Mouse (Mus musculus) CH12.LX (cell line): Measurements from ENCODE around the gene Podxl. TPM values are rescaled to one million over a fixed set of nuclear protein-coding genes. Genes with fewer than 3 reads are reported as not detected.
A peak's percentile ranks its signal among the peaks of the same experiment; 100 is the strongest.

Experiments used
- DNase-seq: peaks from one replicate; pipeline ENCODE4 v3.0.0-alpha.2; 2013; ENCODE audit errors: extremely low read depth
- H3K27ac ChIP-seq: 2 replicates; pipeline ENCODE4 v1.5.1; 2012; ENCODE audit warnings: low read depth, mild to moderate bottlenecking, control low read depth, moderate library complexity; ENCODE audit not compliant: insufficient read depth
- H3K27me3 ChIP-seq: replicated peaks from 2 replicates; pipeline ENCODE3; 2012; ENCODE audit warnings: inconsistent platforms
- H3K36me3 ChIP-seq, 2 experiments: replicated peaks in 1 of 2; 2 replicates each; pipeline versions ENCODE3 to v1.6.1; 2012; ENCODE audit warnings: inconsistent platforms in 1 of 2, low read length in 1 of 2, mild to moderate bottlenecking in 1 of 2, mixed read lengths in 1 of 2, moderate library complexity in 1 of 2; ENCODE audit not compliant: control insufficient read depth in 1 of 2, insufficient read depth in 1 of 2
- H3K4me1 ChIP-seq, 2 experiments: 2 replicates each; pipeline ENCODE4 v1.6.1; 2012; ENCODE audit warnings: inconsistent platforms in 1 of 2, moderate library complexity in 1 of 2; ENCODE audit not compliant: insufficient read depth in 2 of 2, control insufficient read depth in 1 of 2
- H3K4me2 ChIP-seq: 2 replicates; pipeline ENCODE4 v1.6.1; 2012; ENCODE audit warnings: low read depth, mild to moderate bottlenecking, control low read depth; ENCODE audit not compliant: poor library complexity, insufficient read depth, severe bottlenecking
- H3K4me3 ChIP-seq, 3 experiments: fragments of 150-350 bp in 1 of 3; sonication (generic) in 1 of 3; replicated peaks in 1 of 3; 2 replicates each; pipeline versions ENCODE3 to v1.5.1; 2011 to 2012; ENCODE audit warnings: low read depth in 2 of 3, low read length in 2 of 3, mild to moderate bottlenecking in 2 of 3, moderate library complexity in 2 of 3, control low read depth in 1 of 3, improper control_type of control experiment in 1 of 3, inconsistent platforms in 1 of 3, mixed read lengths in 1 of 3; ENCODE audit not compliant: poor library complexity in 1 of 3
- H3K79me2 ChIP-seq: replicated peaks from 2 replicates; pipeline ENCODE4 v1.6.1; 2012; ENCODE audit warnings: mild to moderate bottlenecking, moderate library complexity; ENCODE audit not compliant: control insufficient read depth, poor library complexity, insufficient read depth, severe bottlenecking; ENCODE audit errors: extremely low read depth
- H3K9ac ChIP-seq: 2 replicates; pipeline ENCODE4 v1.6.1; 2012; ENCODE audit warnings: low read depth, mild to moderate bottlenecking, control low read depth, moderate library complexity; ENCODE audit not compliant: insufficient read depth
- H3K9me3 ChIP-seq: replicated peaks from 2 replicates; pipeline ENCODE3; 2012; ENCODE audit warnings: low read length, inconsistent platforms, mixed read lengths
- CTCF ChIP-seq, 2 experiments: IDR thresholded peaks in 1 of 2; conservative IDR thresholded peaks in 1 of 2; 2 replicates each; pipeline ENCODE4 v1.5.1; 2011 to 2012; ENCODE audit warnings: low read depth in 2 of 2, low read length in 2 of 2, improper control_type of control experiment in 1 of 2, inconsistent platforms in 1 of 2, mild to moderate bottlenecking in 1 of 2, moderate library complexity in 1 of 2
- RAD21 ChIP-seq: IDR thresholded peaks from 2 replicates; pipeline ENCODE4 v1.6.1; 2011; ENCODE audit warnings: low read depth, mild to moderate bottlenecking, low read length, improper control_type of control experiment, moderate library complexity
- ZC3H11A ChIP-seq: IDR thresholded peaks from 2 replicates; pipeline ENCODE4 v1.6.1; 2012; ENCODE audit warnings: low read depth, mild to moderate bottlenecking, inconsistent platforms, low read length, improper control_type of control experiment
- dilution Hi-C: fragments of 300-500 bp; cut with MboI; formaldehyde crosslinking; loops from 2 replicates; pipeline ENCODE4 v1.14.3; 2020; ENCODE audit warnings: low sequenced_read_pairs; ENCODE audit not compliant: extremely low pct_unique_long_range_greater_than_20kb, extremely low pct_ligation_motif_present
- in situ Hi-C: fragments of 300-500 bp; cut with MboI; formaldehyde crosslinking; loops from 3 replicates; pipeline ENCODE4 v1.14.3; 2019; ENCODE audit warnings: low sequenced_read_pairs, low pct_ligation_motif_present, low pct_unique_long_range_greater_than_20kb, mixed read lengths
- polyA plus RNA-seq: library from polyadenylated mRNA; unstranded; fragments of >175 nt; gene quantifications from 2 replicates; pipeline ENCODE4 v1.2.1, GENCODE M21; 2012; ENCODE audit warnings: low read depth; ENCODE audit not compliant: insufficient read length
- total RNA-seq, 2 experiments: library from RNA; depleted of rRNA; stranded (reverse); fragments of 300-350 nt in 1 of 2; fragments of >200 nt in 1 of 2; gene quantifications; 2 replicates each; pipeline ENCODE4 v1.2.3; 2012 to 2014

Podxl gene
- total and polyA plus RNA-seq, 3 experiments: not detected

GRCm38 (mm10) chr6:31478221-31478620 is 85.6 kb downstream of the Podxl start:
- peaks cover 16 to 33% of the 10 kb centered on the region in 2 experiments for H3K36me3 ChIP-seq
- dilution Hi-C loops: no loop called here

More at GRCm38 (mm10) chr6:31478221-31478620, 85.6 kb downstream of the Podxl start:
- TF ChIP-seq RAD21 (peak; percentile 17), CTCF (conservative IDR thresholded peaks at IDR 0.05 in 1 of 2, IDR thresholded peaks at IDR 0.05 in 1 of 2; ENCODE audit: low read depth in 2 of 2, low read length in 2 of 2) (peak; percentile 57 to 62; a peak in 3 of 4 replicates), ZC3H11A (no peak)
- no peak overlapping the region for H3K27ac ChIP-seq
- H3K4me2 ChIP-seq: no peak overlapping the region
- H3K4me3 ChIP-seq: no peak overlapping the region
- no peaks in the 10 kb centered on the region for H3K9me3 ChIP-seq
- H3K27me3 ChIP-seq: no peaks in the 10 kb centered on the region
- in situ Hi-C loops: no loop called here
- peak; percentile 64 for DNase-seq
- no peak overlapping the region for H3K9ac ChIP-seq
- peaks cover 0 to 51% of the 10 kb centered on the region in 2 experiments; a peak in 3 of 4 replicates for H3K4me1 ChIP-seq
- no peaks in the 10 kb centered on the region for H3K79me2 ChIP-seq

Other genes starting within 250 kb of the Podxl start
- 79.6 and 86.2 TPM in 2 replicates for gene Mkln1, start 165.2 kb downstream of the Podxl start, total RNA-seq (2012; rRNA removed)
- 127 and 142 TPM in 2 replicates for gene Mkln1, start 165.2 kb downstream of the Podxl start, total RNA-seq (2014; rRNA removed)
- 105 and 115 TPM in 2 replicates for gene Mkln1, start 165.2 kb downstream of the Podxl start, polyA plus RNA-seq